Mouse (Mus musculus) gastrocnemius, postnatal 14 days (tissue): Measurements from ENCODE around the gene Psma6. TPM values are rescaled to one million over a fixed set of nuclear protein-coding genes. Genes with fewer than 3 reads are reported as not detected.
"Not testable (repeated sequence)": the region's sequence is repeated elsewhere in the genome, so short reads cannot be mapped to it uniquely, and the experiment has no call there.

Source experiments
- DNase-seq: peaks from one replicate; pipeline ENCODE4 v3.0.0; 2021; ENCODE audit warnings: mixed read lengths
- intact Hi-C: fragments of 180-260 bp; cut with DNase I; formaldehyde crosslinking; loops from one replicate; pipeline ENCODE4 v1.15.1; 2025; ENCODE audit warnings: low total_unique reads
- long read RNA-seq, 2 experiments: library from polyadenylated mRNA; stranded (forward); transcript quantifications; one replicate each; pipeline ENCODE4 v2.0.0; 2021
- total RNA-seq, 2 experiments: library from RNA; stranded (reverse); gene quantifications; 2 replicates each; pipeline ENCODE4 v1.2.3; 2021

Gene Psma6
- 100 to 1,000 TPM; 183 to 185 TPM for total RNA-seq
- long read RNA-seq, experiment 1, transcript Psma6-201 (7 exons, 1,042 nt), result major isoform, 102 of 109 reads
- long read RNA-seq, experiment 1, partial matches to known transcripts, result 5 of 109 reads
- long read RNA-seq, experiment 1, other reads (novel, unspliced or antisense), result 2 of 109 reads
- long read RNA-seq, experiment 2, transcript Psma6-201 (7 exons, 1,042 nt), result major isoform, 115 of 120 reads
- long read RNA-seq, experiment 2, partial matches to known transcripts, result 1 of 120 reads
- long read RNA-seq, experiment 2, other reads (novel, unspliced or antisense), result 3 of 120 reads

DNA sequence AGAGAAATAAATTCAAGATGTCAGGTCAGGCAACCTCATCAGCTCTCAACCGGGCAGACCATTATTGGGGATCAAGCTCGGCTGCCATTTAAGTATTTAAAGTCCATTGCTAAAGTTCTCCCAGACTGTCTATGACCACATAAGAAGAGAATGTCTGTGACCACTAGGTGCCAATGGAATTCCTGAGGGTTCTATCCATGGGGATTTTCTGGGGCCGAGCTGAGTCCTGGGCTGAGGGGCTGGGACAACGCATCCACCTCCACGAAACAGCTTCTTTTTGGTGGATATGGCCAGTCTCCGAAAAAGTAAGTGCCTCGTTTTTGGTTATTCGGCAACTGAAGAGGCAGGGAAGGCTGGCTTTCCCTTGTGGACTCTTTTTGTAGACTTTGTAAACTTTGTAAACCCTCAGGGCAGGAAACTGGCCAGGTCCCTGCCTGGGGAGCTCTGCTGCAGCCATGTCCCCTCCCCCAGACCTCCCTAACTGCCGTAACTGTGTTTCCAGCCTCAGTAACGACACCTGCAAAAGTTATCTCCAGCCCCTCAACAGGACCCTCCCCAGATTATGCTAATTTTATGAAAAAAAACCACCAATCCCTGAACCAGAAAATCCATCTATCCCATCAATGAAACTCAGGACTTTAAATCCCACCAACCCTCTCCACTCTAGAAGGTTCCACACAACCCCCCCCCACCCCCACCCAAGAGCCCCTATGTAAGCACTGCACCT is at the start of gene Psma6:
TSS of gene Psma6 (plus strand) at position 200 of the 727 bp plus-strand sequence.
- DNase-seq, result no peak
- intact Hi-C loops, result no loop called here

GRCm38 (mm10) chr12:55338490-55338889 is 45.5 kb upstream of the Psma6 start:
- intact Hi-C loops, DNase-seq: not testable (repeated sequence)

GRCm38 (mm10) chr12:55343045-55343444 is 41.0 kb upstream of the Psma6 start:
- intact Hi-C loops, DNase-seq: not testable (repeated sequence)

DNA sequence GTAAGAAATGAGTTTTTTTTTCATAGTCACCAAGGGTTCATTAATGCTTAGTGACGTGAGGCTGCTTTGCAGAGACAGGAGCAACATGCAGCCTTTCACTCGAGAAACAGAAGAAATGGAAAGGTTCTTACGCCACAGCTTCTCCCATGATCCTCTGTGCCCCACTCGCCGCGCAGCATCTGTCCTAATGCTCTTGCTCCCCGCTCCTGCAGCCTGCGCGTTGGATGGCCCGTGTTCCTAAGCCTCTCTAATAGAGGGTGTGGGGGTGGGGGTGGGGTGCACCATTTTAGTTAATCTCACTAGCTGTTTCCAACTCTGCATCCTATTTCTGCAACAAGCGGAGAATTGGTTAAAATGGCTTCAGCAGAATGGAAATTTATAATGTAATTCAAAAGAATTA is 40.0 kb upstream of the Psma6 start:
- DNase-seq, result no peak
- intact Hi-C loops, result no loop called here

DNA sequence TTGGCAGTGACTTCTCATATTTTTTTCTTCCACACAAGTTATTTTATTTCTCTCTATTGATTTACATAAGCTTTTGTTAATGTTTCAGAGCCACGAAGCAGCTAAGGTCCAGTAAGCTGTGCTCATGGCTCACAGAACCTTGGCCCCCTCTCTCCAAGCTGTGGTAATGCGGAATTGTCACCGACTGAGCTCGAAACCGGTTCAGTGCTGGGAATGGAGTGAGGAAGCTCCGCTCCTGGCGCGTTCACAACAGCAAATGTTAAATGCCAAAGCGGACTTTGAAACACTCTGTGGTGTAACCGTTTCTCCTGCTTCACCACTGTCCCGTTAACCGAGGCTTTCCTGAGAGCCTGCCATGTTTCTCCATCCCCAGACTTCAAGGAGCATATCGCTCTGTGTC is 39.4 kb upstream of the Psma6 start:
- intact Hi-C loops, result no loop called here
- peak; percentile 32 for DNase-seq

GRCm38 (mm10) chr12:55353423-55353822 is 30.6 kb upstream of the Psma6 start:
- DNase-seq, result no peak
- intact Hi-C loops, result no loop called here

GRCm38 (mm10) chr12:55354904-55355303 is 29.1 kb upstream of the Psma6 start:
- no peak for DNase-seq
- intact Hi-C loops, result loop anchor here (5.0 kb wide), 1 partner anchor 38 kb away; no protein-coding TSS in a partner anchor

DNA sequence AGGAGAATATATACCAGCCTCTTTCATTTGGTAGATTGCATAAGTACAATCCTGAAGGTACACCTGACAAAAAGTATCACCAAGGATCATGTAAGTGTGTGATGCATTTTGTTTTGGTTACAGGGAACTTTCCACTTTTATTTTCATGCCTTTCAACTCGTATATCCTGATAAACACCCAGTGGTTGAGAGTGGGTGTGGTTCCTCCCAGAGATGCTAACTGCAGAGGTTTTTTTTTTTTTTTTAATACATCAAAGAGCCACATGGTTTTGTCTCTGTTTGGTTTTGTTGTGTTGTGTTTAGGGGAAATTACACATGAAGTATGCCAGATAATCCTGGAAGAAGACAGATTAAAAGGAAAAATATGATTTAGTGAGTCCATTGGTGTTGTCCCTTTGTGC is 26.7 kb upstream of the Psma6 start:
- DNase-seq, result no peak
- intact Hi-C loops, result loop anchor here (5.0 kb wide), 1 partner anchor 40 kb away; no protein-coding TSS in a partner anchor

GRCm38 (mm10) chr12:55360929-55361328 is 23.1 kb upstream of the Psma6 start:
- intact Hi-C loops, result no loop called here
- no peak for DNase-seq

- no peak for DNase-seq
- intact Hi-C loops, result loop anchor here (5.0 kb wide), 1 partner anchor 132 kb away; no protein-coding TSS in a partner anchor
Observed at GRCm38 (mm10) chr12:55365083-55365482, 18.9 kb upstream of the Psma6 start.

- no peak for DNase-seq
- intact Hi-C loops, result no loop called here
Observed at GRCm38 (mm10) chr12:55372424-55373055, 11.5 kb upstream of the Psma6 start.

GRCm38 (mm10) chr12:55376956-55377609 is 6.9 kb upstream of the Psma6 start:
- intact Hi-C loops, result no loop called here
- no peak for DNase-seq

DNA sequence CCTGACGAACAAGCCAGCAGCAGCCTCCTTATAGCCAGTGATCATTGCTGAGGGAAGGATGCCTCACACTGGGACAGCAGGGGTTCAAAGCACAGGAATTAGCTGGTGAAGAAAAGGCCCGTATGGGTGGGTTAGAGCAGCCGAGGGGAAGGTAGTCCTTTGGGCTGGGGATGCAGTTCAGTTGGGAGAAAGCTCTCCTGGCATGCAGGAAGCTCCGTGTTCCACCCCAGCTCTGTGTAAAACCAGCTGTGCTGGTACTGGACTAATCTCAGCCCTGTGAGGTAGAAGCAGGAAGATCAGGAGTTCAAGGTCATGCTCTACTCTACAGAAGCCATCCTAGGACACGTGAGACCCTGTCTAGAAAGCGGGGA is 6.4 kb upstream of the Psma6 start:
- DNase-seq, result no peak
- intact Hi-C loops, result no loop called here

DNA sequence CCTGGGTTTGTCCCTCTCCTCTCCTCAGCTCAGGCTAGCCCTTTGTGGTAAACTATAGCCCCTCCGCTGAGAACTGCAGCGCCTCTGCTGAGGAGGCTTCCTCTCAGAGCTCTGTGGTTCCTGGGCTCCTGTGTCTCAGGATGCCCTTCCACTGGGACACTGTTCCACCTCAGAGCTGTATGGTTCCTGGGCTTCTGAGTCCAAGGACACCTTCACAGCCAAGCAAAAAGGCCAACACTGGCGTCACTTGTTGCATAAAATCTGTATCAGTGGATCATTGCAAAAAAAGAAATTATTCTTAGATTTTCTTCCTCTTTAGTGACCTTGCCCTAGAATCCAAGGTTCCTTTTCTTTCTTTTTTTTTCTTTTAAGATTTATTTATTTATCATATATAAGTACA is 804 bp downstream of the Psma6 start:
- intact Hi-C loops, result no loop called here
- no peak for DNase-seq

- intact Hi-C loops, result no loop called here
- peak; percentile 31 for DNase-seq
Observed at GRCm38 (mm10) chr12:55385931-55386330, 1.9 kb downstream of the Psma6 start.

DNA sequence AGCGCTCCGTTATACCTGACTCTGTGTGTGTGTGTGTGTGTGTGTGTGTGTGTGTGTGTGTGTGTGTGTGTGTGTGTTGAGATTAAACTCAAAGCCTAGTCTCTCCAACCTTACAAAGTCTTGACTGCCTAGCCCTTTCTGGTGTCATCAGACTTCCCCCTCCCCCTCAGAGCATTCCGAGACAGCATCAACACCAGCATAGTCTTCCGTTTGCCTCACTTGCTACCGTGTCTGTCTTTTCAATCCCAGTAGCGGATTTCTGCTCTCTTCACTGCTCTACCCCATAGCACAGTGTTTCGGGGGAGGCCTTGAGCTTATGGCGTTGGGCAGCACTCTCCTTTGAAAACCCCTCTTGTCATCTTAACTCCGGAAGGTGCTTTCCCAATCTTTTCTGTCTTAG is 2.4 kb downstream of the Psma6 start:
- no peak for DNase-seq
- intact Hi-C loops, result no loop called here

- no peak for DNase-seq
- intact Hi-C loops, result no loop called here
Observed at GRCm38 (mm10) chr12:55387083-55387787, 3.2 kb downstream of the Psma6 start.

- intact Hi-C loops, result no loop called here
- no peak for DNase-seq
Observed at GRCm38 (mm10) chr12:55387788-55388465, 3.9 kb downstream of the Psma6 start.

DNA sequence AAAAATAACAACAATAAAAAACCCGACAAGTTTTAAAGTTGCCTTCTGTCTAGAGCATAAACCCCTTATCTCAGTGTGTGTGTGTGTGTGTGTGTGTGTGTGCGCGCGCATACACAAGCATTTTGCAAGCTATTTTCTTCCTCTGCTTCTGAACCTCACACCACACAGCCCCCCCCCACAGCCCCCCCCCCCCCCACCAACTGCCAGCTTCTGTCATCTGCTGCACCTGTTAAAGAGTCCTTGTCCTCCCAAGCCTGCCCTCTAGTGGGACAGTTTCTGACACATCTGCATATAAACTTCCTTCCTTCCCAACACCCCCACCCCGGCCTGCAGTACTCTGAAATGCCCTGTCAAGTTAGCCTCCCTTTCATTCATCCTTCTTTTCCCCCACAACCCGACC is 4.5 kb downstream of the Psma6 start:
- DNase-seq, result peak; percentile 56
- intact Hi-C loops, result no loop called here
